Mouse (Mus musculus): ENCODE results near the gene Stac.

The Stac gene

GRCm38 (mm10) chr9:111514586-111515473, 175.3 kb downstream of the Stac start:
- DNase-seq (ENCODE audit: low read depth): no peak
